Mouse (Mus musculus): ENCODE data around the gene Tubb4b. TPM values are rescaled to one million over a fixed set of nuclear protein-coding genes. Genes with fewer than 3 reads are reported as not detected.

The Tubb4b gene
- polyA plus RNA-seq, 1 experiment, result 537 TPM

DNA sequence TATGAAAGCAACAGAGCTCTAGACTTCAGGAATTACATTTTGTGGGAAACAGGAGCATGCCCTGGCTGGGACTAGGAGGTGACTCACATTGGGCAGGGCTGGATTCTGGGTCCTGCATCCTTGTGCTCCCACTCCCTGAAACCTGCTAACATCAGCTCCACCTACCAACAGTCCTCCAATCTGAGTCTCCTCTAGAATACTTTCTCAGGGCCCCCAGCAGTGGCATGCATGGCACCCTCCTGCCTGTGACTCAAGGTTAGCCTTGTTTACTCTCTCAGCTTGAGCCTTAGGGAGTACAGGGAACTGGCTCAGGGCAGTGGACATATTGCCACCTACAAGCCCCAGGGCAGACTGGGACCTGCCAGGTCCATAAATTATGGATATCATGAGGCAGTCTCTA lies 13.6 kb upstream of the Tubb4b start:
- TF ChIP-seq CTCF (IDR thresholded peaks at IDR 0.05; ENCODE audit: extremely low read depth, insufficient read depth, low read length), result no peak
- no peak for TF ChIP-seq POLR2A (IDR thresholded peaks at IDR 0.05; ENCODE audit: extremely low read depth, insufficient read depth, low read length)
- Histone ChIP-seq H3K27ac (ENCODE audit: insufficient read depth, low read length) (no peak overlapping the region), H3K4me3 (ENCODE audit: insufficient read depth, low read length) (no peak overlapping the region), H3K4me1 (ENCODE audit: control insufficient read depth, insufficient read depth, low read length) (peaks cover 3% of the 10 kb centered on the region; the same call in 1 of the 2 replicates)

DNA sequence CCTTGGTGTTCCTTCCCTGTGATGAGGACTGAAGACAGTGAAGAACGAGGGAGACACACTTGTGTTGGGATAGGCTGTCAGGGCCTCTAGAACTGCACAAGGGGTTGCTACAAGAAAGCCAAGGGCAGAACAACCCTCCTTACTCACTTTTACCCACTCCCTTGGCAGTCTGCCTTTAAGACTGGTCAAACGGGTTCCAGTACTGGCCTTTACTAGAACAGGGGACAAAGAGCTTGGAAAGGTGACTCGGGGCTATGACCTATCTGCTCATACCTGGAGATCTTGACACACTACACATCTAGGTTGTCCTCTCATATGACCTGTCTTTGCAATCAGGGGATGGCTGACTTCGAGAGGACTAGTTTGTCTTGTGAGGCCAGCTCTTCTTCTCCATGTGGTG lies 13.0 kb upstream of the Tubb4b start:
- no peak overlapping the region for H3K4me3 ChIP-seq (ENCODE audit: insufficient read depth, low read length)

DNA sequence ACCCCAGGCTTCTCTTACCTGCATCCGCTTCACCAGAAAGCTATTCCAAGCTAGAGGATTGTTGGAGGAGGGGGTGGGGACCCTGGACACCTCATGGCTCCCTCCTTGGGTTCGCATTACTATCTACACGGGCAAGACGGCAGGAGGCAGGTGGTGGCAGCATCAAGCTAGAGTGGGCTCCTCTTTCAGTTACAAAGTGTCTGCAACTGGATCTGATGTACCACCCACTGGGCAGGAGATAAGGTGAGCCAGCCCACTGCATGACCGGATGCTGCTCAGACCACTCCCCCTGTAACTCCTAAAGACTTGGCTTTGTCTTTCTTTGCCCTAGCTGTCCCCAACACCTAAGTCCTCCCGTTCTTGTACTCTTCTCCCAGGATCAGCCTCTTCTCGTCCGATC lies 12.1 kb upstream of the Tubb4b start, which contains the start of gene Rnf224:
Gene Rnf224, minus strand, starts transcription at position 174 of the 400 bp plus-strand sequence.
- Histone ChIP-seq H3K4me1 (ENCODE audit: control insufficient read depth, insufficient read depth, low read length) (peaks cover 2% of the 10 kb centered on the region; the same call in 1 of the 2 replicates), H3K4me3 (ENCODE audit: insufficient read depth, low read length) (no peak within 1 kb of the TSS), H3K27ac (ENCODE audit: insufficient read depth, low read length) (no peak within 1 kb of the TSS)
- TF ChIP-seq CTCF (IDR thresholded peaks at IDR 0.05; ENCODE audit: extremely low read depth, insufficient read depth, low read length), result no peak
- TF ChIP-seq POLR2A (IDR thresholded peaks at IDR 0.05; ENCODE audit: extremely low read depth, insufficient read depth, low read length), result no peak

More for the DNA sequence above, 13.0 kb upstream of the Tubb4b start:
- no peak overlapping the region for H3K27ac ChIP-seq (ENCODE audit: insufficient read depth, low read length)
- peaks cover 3% of the 10 kb centered on the region; the same call in 1 of the 2 replicates for H3K4me1 ChIP-seq (ENCODE audit: control insufficient read depth, insufficient read depth, low read length)
- TF ChIP-seq POLR2A (IDR thresholded peaks at IDR 0.05; ENCODE audit: extremely low read depth, insufficient read depth, low read length), result no peak
- TF ChIP-seq CTCF (IDR thresholded peaks at IDR 0.05; ENCODE audit: extremely low read depth, insufficient read depth, low read length), result no peak

DNA sequence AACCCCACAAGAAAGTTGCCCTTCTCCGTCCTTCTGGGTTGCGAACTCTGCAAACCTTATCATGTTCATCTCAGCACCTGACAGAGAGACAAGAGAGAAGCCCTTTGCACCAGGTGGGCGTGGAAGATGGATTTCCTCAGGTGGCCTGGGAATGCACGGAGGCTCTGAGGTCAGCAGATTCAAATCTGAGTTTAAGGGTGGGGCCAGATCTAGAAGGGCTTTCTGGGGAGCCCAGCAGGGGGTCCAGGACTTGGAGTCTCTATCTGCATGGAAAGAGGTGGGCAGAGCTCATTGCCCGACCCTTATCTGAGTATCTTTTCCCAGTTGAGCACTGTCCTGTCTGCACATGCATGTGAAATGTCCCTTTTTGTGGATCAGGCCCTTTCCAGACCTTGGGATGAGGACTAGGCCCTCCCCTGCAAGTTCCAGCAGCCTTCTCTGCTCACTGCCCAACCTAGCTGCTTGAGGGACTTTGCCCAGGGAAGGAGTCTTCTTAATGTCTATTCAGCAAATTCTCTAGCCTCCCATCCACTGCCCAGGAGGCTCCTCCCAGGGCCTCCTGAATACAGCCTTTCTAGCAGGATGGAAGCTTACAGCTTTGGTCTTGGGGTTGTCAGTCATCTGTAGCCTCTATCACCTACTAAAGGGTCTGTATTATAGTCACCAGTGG lies 10.2 kb upstream of the Tubb4b start:
- H3K4me3 ChIP-seq (ENCODE audit: insufficient read depth, low read length), result no peak overlapping the region
- H3K27ac ChIP-seq (ENCODE audit: insufficient read depth, low read length), result no peak overlapping the region
- H3K4me1 ChIP-seq (ENCODE audit: control insufficient read depth, insufficient read depth, low read length), result no peaks in the 10 kb centered on the region
- no peak for TF ChIP-seq POLR2A (IDR thresholded peaks at IDR 0.05; ENCODE audit: extremely low read depth, insufficient read depth, low read length)

DNA sequence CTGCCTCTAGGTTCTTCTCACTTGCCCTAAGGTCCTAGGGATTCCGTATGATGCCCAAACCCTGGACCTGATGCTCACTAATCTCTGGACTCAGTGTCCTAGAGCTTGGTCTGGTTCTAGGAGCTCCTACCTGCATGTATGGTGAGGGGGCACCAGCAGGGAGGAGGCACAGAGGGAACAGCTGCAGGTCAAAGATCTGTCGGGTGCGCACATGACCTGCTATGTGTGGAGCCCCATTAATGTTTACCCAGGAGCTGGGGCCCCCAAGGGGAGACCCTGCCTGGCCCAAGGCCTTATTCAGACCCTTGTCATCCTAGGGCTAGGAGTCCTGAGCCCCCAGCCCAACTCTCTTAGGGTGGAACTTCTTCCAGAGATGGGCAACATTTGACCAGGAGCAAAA lies 9.5 kb upstream of the Tubb4b start, which contains the start of gene Slc34a3:
Gene Slc34a3, minus strand, starts transcription at position 315 of the 400 bp plus-strand sequence.
- no peak within 1 kb of the TSS for H3K4me3 ChIP-seq (ENCODE audit: insufficient read depth, low read length)
- no peaks in the 10 kb centered on the region for H3K4me1 ChIP-seq (ENCODE audit: control insufficient read depth, insufficient read depth, low read length)
- no peak for TF ChIP-seq CTCF (IDR thresholded peaks at IDR 0.05; ENCODE audit: extremely low read depth, insufficient read depth, low read length)
- no peak for TF ChIP-seq POLR2A (IDR thresholded peaks at IDR 0.05; ENCODE audit: extremely low read depth, insufficient read depth, low read length)
- no peak within 1 kb of the TSS for H3K27ac ChIP-seq (ENCODE audit: insufficient read depth, low read length)

DNA sequence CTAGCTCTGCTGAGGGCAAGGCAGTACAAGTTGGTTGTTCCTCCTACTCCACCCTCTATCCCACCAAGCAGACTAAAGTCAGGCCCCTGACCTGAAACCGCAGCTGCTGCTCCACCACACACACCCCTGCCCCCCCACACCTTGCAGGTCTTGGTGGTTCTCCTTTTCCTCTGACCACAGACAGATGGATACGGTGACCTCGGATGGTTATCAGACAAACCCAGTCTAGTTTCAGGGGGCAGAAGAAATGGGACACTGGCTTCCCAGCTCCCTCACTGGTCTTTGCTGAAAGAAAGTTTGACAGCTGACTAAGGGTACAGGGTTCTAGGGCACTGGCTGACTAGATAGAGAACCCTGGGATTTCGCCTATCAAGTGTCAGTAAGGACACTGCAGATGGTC lies 8.9 kb upstream of the Tubb4b start:
- no peak overlapping the region for H3K4me3 ChIP-seq (ENCODE audit: insufficient read depth, low read length)
- no peaks in the 10 kb centered on the region for H3K4me1 ChIP-seq (ENCODE audit: control insufficient read depth, insufficient read depth, low read length)
- no peak for TF ChIP-seq CTCF (IDR thresholded peaks at IDR 0.05; ENCODE audit: extremely low read depth, insufficient read depth, low read length)
- TF ChIP-seq POLR2A (IDR thresholded peaks at IDR 0.05; ENCODE audit: extremely low read depth, insufficient read depth, low read length), result no peak
- H3K27ac ChIP-seq (ENCODE audit: insufficient read depth, low read length), result no peak overlapping the region

DNA sequence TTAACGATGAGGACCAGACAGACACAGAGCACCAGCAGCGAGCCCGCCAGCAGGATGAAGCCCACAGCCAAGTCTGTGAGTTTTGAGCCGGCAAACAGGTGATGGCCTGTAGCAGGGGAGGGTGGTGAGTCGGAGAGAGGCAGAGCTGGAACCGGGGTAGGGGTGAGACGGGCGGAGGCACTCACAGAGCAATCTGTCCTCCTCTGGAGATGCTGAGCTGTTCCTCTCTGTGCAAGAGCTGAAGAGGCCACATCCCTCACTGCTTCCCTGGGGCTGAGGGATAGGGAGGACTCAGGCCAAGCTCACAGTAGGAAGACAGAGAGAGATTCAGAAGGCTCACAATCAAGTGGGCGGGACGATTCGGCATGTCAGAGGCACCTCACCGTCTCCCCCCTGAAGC lies 6.5 kb upstream of the Tubb4b start:
- Histone ChIP-seq H3K27ac (ENCODE audit: insufficient read depth, low read length) (no peak overlapping the region), H3K4me1 (ENCODE audit: control insufficient read depth, insufficient read depth, low read length) (no peaks in the 10 kb centered on the region), H3K4me3 (ENCODE audit: insufficient read depth, low read length) (no peak overlapping the region)
- TF ChIP-seq CTCF (IDR thresholded peaks at IDR 0.05; ENCODE audit: extremely low read depth, insufficient read depth, low read length) (no peak), POLR2A (IDR thresholded peaks at IDR 0.05; ENCODE audit: extremely low read depth, insufficient read depth, low read length) (no peak)

DNA sequence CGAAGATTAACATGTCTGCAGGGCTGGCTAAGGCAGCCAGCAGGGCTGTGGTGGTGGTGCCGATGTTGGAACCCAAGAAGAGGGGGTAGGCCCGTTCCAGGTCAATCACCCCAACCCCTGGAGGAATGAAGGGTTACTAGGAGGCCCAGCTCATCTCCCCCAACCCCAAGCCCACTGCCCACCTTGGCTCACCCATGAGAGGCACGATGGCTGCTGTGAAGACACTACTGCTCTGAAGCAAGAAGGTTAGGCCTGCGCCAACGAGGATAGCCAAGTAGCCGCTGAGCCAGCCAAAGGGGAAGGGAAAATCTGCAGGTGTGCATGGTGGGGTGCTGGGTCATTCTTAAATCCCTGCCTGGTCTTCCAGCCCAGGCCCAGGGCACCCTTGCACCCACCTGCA lies 6.1 kb upstream of the Tubb4b start:
- Histone ChIP-seq H3K4me1 (ENCODE audit: control insufficient read depth, insufficient read depth, low read length) (no peaks in the 10 kb centered on the region), H3K27ac (ENCODE audit: insufficient read depth, low read length) (no peak overlapping the region), H3K4me3 (ENCODE audit: insufficient read depth, low read length) (no peak overlapping the region)
- TF ChIP-seq POLR2A (IDR thresholded peaks at IDR 0.05; ENCODE audit: extremely low read depth, insufficient read depth, low read length), result no peak
- no peak for TF ChIP-seq CTCF (IDR thresholded peaks at IDR 0.05; ENCODE audit: extremely low read depth, insufficient read depth, low read length)

DNA sequence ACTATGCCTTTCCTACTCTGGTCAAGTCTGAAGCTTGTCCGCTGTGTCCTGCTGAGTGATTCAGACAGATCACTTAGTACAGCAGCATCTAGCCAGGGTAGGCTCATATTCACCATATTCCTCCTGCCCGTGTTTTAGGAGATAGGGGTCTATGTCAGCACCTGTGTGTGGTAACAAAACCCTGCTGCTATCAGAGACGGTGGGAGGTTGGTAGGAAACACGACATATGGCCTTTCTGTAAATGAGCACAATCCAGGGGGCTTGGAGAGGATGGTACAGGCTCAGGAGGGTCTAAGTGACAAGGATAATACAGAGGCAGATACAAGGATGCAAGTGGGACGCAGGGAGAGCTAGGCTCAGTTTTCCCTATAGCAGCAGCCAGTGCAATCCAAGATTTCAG lies 5.1 kb upstream of the Tubb4b start:
- Histone ChIP-seq H3K4me1 (ENCODE audit: control insufficient read depth, insufficient read depth, low read length) (no peaks in the 10 kb centered on the region), H3K27ac (ENCODE audit: insufficient read depth, low read length) (no peak overlapping the region), H3K4me3 (ENCODE audit: insufficient read depth, low read length) (no peak overlapping the region)
- TF ChIP-seq CTCF (IDR thresholded peaks at IDR 0.05; ENCODE audit: extremely low read depth, insufficient read depth, low read length) (no peak), POLR2A (IDR thresholded peaks at IDR 0.05; ENCODE audit: extremely low read depth, insufficient read depth, low read length) (no peak)

DNA sequence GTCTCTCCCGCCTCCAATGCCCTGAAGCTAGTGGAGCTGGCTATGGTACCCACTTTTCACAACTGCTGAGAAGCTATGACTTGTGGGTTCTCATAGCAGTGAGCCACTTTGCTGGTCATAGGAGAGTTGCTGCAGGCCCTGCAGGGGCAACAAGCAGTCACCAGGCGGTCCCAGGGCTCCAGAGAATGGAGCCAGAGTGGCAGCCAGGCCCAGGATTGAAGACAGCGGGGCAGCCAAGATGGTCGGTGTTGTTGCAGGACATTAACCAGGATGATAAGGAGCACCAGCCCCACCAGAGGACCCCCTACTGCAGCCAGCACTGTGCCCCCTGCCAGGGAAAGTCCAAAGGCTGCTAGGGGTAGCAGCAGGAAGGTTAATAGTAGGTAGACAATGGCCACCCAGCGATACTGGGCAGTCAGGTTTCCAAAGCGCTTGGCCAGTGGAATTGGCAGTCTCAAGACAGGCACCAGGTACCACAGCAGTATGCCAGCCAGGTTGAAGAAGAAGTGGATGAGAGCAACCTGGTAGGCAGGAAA lies 4.6 kb upstream of the Tubb4b start:
- Histone ChIP-seq H3K4me3 (ENCODE audit: insufficient read depth, low read length) (no peak overlapping the region), H3K27ac (ENCODE audit: insufficient read depth, low read length) (no peak overlapping the region), H3K4me1 (ENCODE audit: control insufficient read depth, insufficient read depth, low read length) (no peaks in the 10 kb centered on the region)
- TF ChIP-seq POLR2A (IDR thresholded peaks at IDR 0.05; ENCODE audit: extremely low read depth, insufficient read depth, low read length) (no peak), CTCF (IDR thresholded peaks at IDR 0.05; ENCODE audit: extremely low read depth, insufficient read depth, low read length) (no peak)
